Mouse (Mus musculus) intestine, postnatal 0 days (tissue): ENCODE data around the gene Cd52. TPM values are rescaled to one million over a fixed set of nuclear protein-coding genes. Genes with fewer than 3 reads are reported as not detected.
A peak's percentile ranks its signal among the peaks of the same experiment; 100 is the strongest.

Experiments
- ATAC-seq: fragments of 200-750 bp; cut with Nextera tagmentation; 2 replicates; pipeline ENCODE4 v1.8.0; 2017; ENCODE audit warnings: mild to moderate bottlenecking, moderate TSS enrichment, moderate library complexity
- H3K27ac ChIP-seq: fragments of 300-500 bp; sonication (generic); 2 replicates; pipeline ENCODE4 v1.5.1; 2014; ENCODE audit warnings: mild to moderate bottlenecking, low read depth, low read length, moderate library complexity
- H3K27me3 ChIP-seq: fragments of 300-500 bp; sonication (generic); replicated peaks from 2 replicates; pipeline ENCODE4 v1.6.1; 2014; ENCODE audit warnings: low read length, mixed read lengths; ENCODE audit not compliant: control insufficient read depth, insufficient read depth
- H3K36me3 ChIP-seq: fragments of 300-500 bp; sonication (generic); 2 replicates; pipeline ENCODE4 v1.6.1; 2014; ENCODE audit warnings: mild to moderate bottlenecking, moderate library complexity; ENCODE audit not compliant: control insufficient read depth, insufficient read depth
- H3K4me1 ChIP-seq: fragments of 300-500 bp; sonication (generic); replicated peaks from 2 replicates; pipeline ENCODE4 v1.6.1; 2014; ENCODE audit warnings: antibody characterized with exemption, low read length, mixed read lengths; ENCODE audit not compliant: control insufficient read depth, insufficient read depth
- H3K4me2 ChIP-seq: fragments of 300-500 bp; sonication (generic); replicated peaks from 2 replicates; pipeline ENCODE4 v1.6.1; 2014; ENCODE audit warnings: low read depth, mild to moderate bottlenecking, moderate library complexity
- H3K4me3 ChIP-seq: fragments of 300-500 bp; sonication (generic); 2 replicates; pipeline ENCODE4 v1.5.1; 2014; ENCODE audit warnings: low read depth, low read length
- H3K9ac ChIP-seq: fragments of 300-500 bp; sonication (generic); 2 replicates; pipeline ENCODE4 v1.6.1; 2014; ENCODE audit warnings: mild to moderate bottlenecking, low read depth, low read length
- H3K9me3 ChIP-seq: fragments of 300-500 bp; sonication (generic); 2 replicates; pipeline ENCODE4 v1.6.1; 2016; ENCODE audit warnings: mixed run types; ENCODE audit not compliant: control insufficient read depth
- CTCF ChIP-seq: sonication (generic); IDR thresholded peaks from 2 replicates; pipeline ENCODE4 v1.5.1; 2016; ENCODE audit warnings: low read depth, mild to moderate bottlenecking, control low read depth, antibody characterized with exemption, moderate library complexity
- WGBS: fragments of 180-500 bp; shearing (Covaris S2); extraction: QIAGEN DNeasy Blood & Tissue Kit; methylation state at CpG from one replicate; pipeline ENCODE4 v1.1.7; 2014; 5-methylcytosine and 5-hydroxymethylcytosine counted together
- polyA plus RNA-seq: library from polyadenylated mRNA; unstranded; fragments of >200 nt; fragmentation: Nextera tagmentation; extraction: Ambion mirVana; gene quantifications from 2 replicates; pipeline ENCODE4 v1.2.1, GENCODE M21; 2015

The Cd52 gene
- polyA plus RNA-seq, 1 experiment from 2014 or later = 31.2 TPM

DNA sequence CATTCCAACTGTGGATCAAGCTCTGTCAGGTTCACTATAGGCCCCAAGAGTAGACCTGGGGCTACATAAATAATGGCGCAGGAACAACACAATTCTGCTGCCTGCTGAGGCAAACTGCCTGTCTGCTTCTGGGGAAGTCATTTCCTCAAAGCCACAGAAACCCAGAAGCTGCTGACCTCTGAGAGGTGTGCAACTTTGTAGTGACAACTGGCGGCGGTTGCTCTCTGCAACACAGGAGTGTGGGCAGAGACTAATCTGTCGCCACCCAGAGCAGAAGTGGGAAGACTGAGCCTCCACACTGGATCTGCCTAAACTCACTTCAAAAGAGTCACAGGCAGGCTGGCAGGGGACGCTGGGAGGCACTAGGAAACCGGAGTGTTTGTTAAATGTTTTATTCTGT is 34.6 kb upstream of the Cd52 start:
- Histone ChIP-seq H3K9ac (peak overlapping the region; percentile 83), H3K4me1 (peaks cover 13% of the 10 kb centered on the region; the same call in 1 of the 2 replicates), H3K27ac (peak overlapping the region; percentile 82), H3K9me3 (no peaks in the 10 kb centered on the region), H3K36me3 (peaks cover 10% of the 10 kb centered on the region; the same call in 1 of the 2 replicates), H3K4me3 (peak overlapping the region; percentile 86), H3K27me3 (no peaks in the 10 kb centered on the region), H3K4me2 (peak overlapping the region; percentile 90)
- no peak for ATAC-seq
- no peak for TF ChIP-seq CTCF
- 44% methylated on average over 6 of the region's 6 CpGs for WGBS

DNA sequence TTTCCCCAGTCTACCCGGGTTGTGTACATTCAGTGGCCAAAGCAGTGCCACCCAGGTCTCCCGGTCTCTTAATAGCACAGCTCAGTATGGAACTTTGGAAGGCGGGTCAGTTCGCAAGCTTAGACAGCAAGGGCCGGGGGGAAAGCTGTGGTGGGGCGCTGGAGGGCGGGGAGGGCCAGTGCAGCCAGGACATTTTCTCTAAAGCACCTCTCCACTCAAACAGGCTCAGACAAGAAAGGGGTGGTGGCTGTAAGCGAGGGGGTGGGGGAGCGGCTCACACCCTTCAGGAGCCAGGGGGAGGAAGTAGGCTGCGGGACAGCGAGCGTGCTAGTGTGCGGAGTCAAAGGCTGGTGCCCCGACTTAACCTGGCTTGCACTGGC is 34.1 kb upstream of the Cd52 start:
- Histone ChIP-seq H3K9ac (peak overlapping the region; percentile 83), H3K4me2 (peak overlapping the region; percentile 90), H3K36me3 (peaks cover 7% of the 10 kb centered on the region; the same call in 1 of the 2 replicates), H3K4me3 (peak overlapping the region; percentile 86), H3K27me3 (no peaks in the 10 kb centered on the region), H3K9me3 (no peaks in the 10 kb centered on the region), H3K4me1 (peaks cover 13% of the 10 kb centered on the region; the same call in 1 of the 2 replicates), H3K27ac (peak overlapping the region; percentile 82)
- ATAC-seq = peak; percentile 58
- WGBS = under 1% methylated on average over 14 of the region's 14 CpGs
- no peak for TF ChIP-seq CTCF

DNA sequence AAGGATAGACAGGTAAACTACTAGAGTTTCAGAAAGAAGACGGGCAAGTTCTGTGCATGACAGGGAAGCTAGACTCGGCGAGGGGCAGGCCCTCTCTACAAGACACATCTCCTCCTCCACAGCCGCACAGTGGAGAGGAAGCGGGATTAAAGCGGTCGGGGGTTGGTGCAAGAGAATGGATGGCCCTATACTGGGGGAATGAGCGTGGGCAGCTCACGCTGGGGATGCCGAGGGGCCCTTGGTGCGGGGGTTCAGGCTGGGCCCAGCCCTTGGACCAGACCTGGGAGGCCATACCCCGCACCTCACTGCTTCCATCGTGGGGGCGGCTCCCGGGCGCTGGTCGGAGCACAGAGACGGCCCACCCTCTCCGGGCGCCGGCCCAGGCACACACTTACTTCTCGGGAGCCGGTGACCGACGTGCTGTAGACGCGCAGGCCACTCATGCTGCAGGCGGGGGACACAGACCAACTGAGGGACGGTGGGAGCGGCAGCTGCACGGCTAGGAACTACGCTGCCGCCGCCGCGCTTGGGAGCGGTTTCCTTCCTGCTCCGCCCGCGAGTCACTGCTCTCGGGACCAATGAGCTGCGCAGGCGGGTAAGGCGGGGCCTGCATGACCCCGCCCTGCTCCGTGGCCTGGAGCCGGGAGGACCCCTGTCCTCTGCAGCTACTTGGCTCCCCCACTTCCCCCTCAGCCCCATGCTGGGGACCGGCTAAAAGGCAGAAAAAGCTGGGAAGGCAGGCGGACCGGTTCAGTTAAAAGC is 33.5 kb upstream of the Cd52 start, which contains the start of gene Sh3bgrl3:
Gene Sh3bgrl3 (minus strand): TSS at position 569 of the 762 bp plus-strand sequence.
- H3K9me3 ChIP-seq = no peaks in the 10 kb centered on the region
- TF ChIP-seq CTCF = no peak
- peak; percentile 85 for ATAC-seq
- peaks cover 4% of the 10 kb centered on the region; the same call in 1 of the 2 replicates for H3K36me3 ChIP-seq
- H3K27me3 ChIP-seq = no peaks in the 10 kb centered on the region
- H3K4me2 ChIP-seq = peak within 1 kb of the TSS; percentile 90
- H3K9ac ChIP-seq = peak within 1 kb of the TSS; percentile 83
- H3K27ac ChIP-seq = peak within 1 kb of the TSS; percentile 82
- under 1% methylated on average over 48 of the region's 50 CpGs for WGBS
- peaks cover 13% of the 10 kb centered on the region; the same call in 1 of the 2 replicates for H3K4me1 ChIP-seq
- H3K4me3 ChIP-seq = peak within 1 kb of the TSS; percentile 86

DNA sequence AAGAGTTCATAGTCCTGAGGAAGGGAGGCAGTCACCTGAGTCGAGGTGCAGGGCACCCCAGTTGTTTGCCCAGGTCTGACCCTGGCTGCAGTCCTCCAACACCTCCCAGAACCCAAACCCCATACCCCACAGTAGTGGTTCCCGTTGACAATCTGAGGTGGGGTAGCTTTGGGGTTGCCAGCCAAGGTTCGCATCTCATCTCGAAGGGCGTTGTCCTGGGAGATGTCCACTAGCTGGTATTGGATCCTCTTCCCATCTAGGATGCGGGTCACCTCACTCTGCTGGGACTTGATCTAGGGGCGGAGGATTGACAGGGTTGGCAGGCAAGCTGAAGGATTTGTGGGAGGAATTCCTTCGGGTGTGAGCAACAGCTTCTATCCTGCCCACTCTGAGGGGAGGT is 32.9 kb upstream of the Cd52 start:
- peak overlapping the region; percentile 83 for H3K9ac ChIP-seq

GRCm38 (mm10) chr4:134127121-134127455 is 32.2 kb upstream of the Cd52 start:
- no peak for ATAC-seq
- 79% methylated on average over 7 of the region's 7 CpGs for WGBS

More for the DNA sequence above, 32.9 kb upstream of the Cd52 start:
- 46% methylated on average over 8 of the region's 8 CpGs for WGBS
- Histone ChIP-seq H3K4me1 (peaks cover 13% of the 10 kb centered on the region; the same call in 1 of the 2 replicates), H3K4me2 (peak overlapping the region; percentile 90), H3K27me3 (no peaks in the 10 kb centered on the region), H3K27ac (peak overlapping the region; percentile 28; the same call in 1 of the 2 replicates), H3K9me3 (no peaks in the 10 kb centered on the region), H3K4me3 (peak overlapping the region; percentile 86), H3K36me3 (peaks cover 4% of the 10 kb centered on the region; the same call in 1 of the 2 replicates)
- no peak for ATAC-seq
- TF ChIP-seq CTCF = no peak

GRCm38 (mm10) chr4:134126300-134127120 is 31.6 kb upstream of the Cd52 start:
- no peak overlapping the region for H3K4me3 ChIP-seq
- H3K27me3 ChIP-seq = no peaks in the 10 kb centered on the region
- peaks cover 4% of the 10 kb centered on the region; the same call in 1 of the 2 replicates for H3K36me3 ChIP-seq
- H3K4me2 ChIP-seq = peak overlapping the region; percentile 90
- H3K9ac ChIP-seq = no peak overlapping the region
- 86% methylated on average over 21 of the region's 21 CpGs for WGBS
- 0 out of 2 replicates have a peak, but pooled peaks cover 13% of the 10 kb centered on the region for H3K4me1 ChIP-seq
- no peak overlapping the region for H3K27ac ChIP-seq
- no peaks in the 10 kb centered on the region for H3K9me3 ChIP-seq
- no peak for ATAC-seq
- no peak for TF ChIP-seq CTCF

More at GRCm38 (mm10) chr4:134127121-134127455, 32.2 kb upstream of the Cd52 start:
- H3K4me1 ChIP-seq = 0 out of 2 replicates have a peak, but pooled peaks cover 13% of the 10 kb centered on the region
- H3K9ac ChIP-seq = no peak overlapping the region
- H3K4me2 ChIP-seq = peak overlapping the region; percentile 90
- no peaks in the 10 kb centered on the region for H3K27me3 ChIP-seq
- no peaks in the 10 kb centered on the region for H3K9me3 ChIP-seq
- peaks cover 4% of the 10 kb centered on the region; the same call in 1 of the 2 replicates for H3K36me3 ChIP-seq
- H3K27ac ChIP-seq = peak overlapping the region; percentile 28; the same call in 1 of the 2 replicates
- no peak for TF ChIP-seq CTCF
- H3K4me3 ChIP-seq = no peak overlapping the region
